10 mouse cellular contexts compared by ENCODE assay signal in the genomic region with DNA sequence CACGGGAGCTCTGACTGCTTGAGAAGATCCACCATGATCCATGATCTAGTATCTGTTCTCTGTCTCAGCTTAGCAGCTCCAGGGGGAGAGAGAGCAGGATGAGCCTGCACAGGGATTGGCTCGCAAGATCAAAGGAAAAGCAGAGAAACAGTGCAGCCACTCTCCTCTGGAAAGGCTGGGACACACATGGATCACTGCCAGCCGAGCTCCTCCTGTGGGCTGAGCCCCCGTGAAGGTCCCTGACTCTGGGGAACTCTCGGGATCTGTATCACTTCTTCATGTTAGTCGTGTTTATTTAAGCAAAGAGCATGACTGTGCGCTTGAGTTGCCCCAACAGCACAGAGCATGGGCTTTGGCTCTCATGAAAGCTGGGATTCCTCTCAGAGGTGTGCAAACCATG. TPM values are rescaled to one million over a fixed set of nuclear protein-coding genes. Genes with fewer than 3 reads are reported as not detected.
DNase-seq lines count a peak whose midpoint lies in the region; ATAC-seq and TF ChIP-seq lines count a peak whose summit lies in the region.
"Had no signal": no experiment of that assay in that cellular context is flagged by ENCODE, and none has a peak within 500 bp of the region (broad histone marks: within the 10 kb centered on the region; RNA-seq: fewer than 3 reads in every experiment).

No protein-coding gene starts in this region.

- H3K9ac ChIP-seq in heart, embryonic 12.5 days: no peak overlapping the region
- no peak overlapping the region for H3K9ac ChIP-seq in heart, adult 2 months (ENCODE audit: low read depth, low read length)
- H3K9ac ChIP-seq: liver, embryonic 14.5 days had no signal

- WGBS in heart, embryonic 12.5 days: 5% methylated on average over 7 of the region's 7 CpGs
- 20% methylated on average over 7 of the region's 7 CpGs for WGBS in heart, adult 2 months

- DNase-seq in heart, adult 2 months: no peak
- DNase-seq in retina, postnatal 1 day: peak; percentile 41
- DNase-seq in retina, embryonic 14.5 days (ENCODE audit: low spot score): no peak
- peak; percentile 44 to 65 for DNase-seq in lung, postnatal 4 days
- no peak for DNase-seq in left cerebral cortex, adult 8-10 months (ENCODE audit: low spot score in 2 of 2)
- DNase-seq in cerebellum, postnatal 14 days: no peak
- no peak for DNase-seq in cerebellum, postnatal 4 days (ENCODE audit: low spot score in 2 of 2)
- DNase-seq: gastrocnemius, postnatal 36 days had no signal

- no peak for TF ChIP-seq EP300 in heart, adult 2 months (IDR thresholded peaks at IDR 0.05; ENCODE audit: insufficient read depth, low read depth, low read length)

- H3K27me3 ChIP-seq in heart, embryonic 12.5 days (replicated peaks): no peaks in the 10 kb centered on the region
- no peaks in the 10 kb centered on the region for H3K27me3 ChIP-seq in heart, adult 2 months (ENCODE audit: control insufficient read depth, insufficient read depth, low read length)

- intact Hi-C loops in heart, adult 2 months (cut with DNase I): no loop called here

- no peak for TF ChIP-seq POLR2A in heart, adult 2 months (IDR thresholded peaks at IDR 0.05; ENCODE audit: insufficient read depth, low read depth, low read length)

- H3K36me3 ChIP-seq in heart, embryonic 12.5 days: no peaks in the 10 kb centered on the region
- H3K36me3 ChIP-seq in heart, adult 2 months (ENCODE audit: control insufficient read depth, insufficient read depth, low read length): no peaks in the 10 kb centered on the region

- TF ChIP-seq CTCF in heart, adult 2 months (IDR thresholded peaks at IDR 0.05): no peak

- H3K4me2 ChIP-seq in heart, embryonic 12.5 days: peak overlapping the region; percentile 41

- no peak overlapping the region for H3K27ac ChIP-seq in heart, embryonic 12.5 days (ENCODE audit: poor library complexity, severe bottlenecking)
- no peak overlapping the region for H3K27ac ChIP-seq in heart, adult 2 months
- H3K27ac ChIP-seq: liver, embryonic 14.5 days had no signal

- no peak; the same call in 1 of the 2 replicates for ATAC-seq in heart, embryonic 12.5 days (ENCODE audit: insufficient number of reproducible peaks, low FRiP score)

- peaks cover 16% of the 10 kb centered on the region for H3K4me1 ChIP-seq in heart, embryonic 12.5 days (replicated peaks)
- H3K4me1 ChIP-seq in heart, adult 2 months (ENCODE audit: control insufficient read depth, insufficient read depth, low read length): peaks cover 2% of the 10 kb centered on the region; the same call in 1 of the 2 replicates

- no peaks in the 10 kb centered on the region for H3K9me3 ChIP-seq in heart, embryonic 12.5 days (replicated peaks)

- H3K4me3 ChIP-seq in heart, embryonic 12.5 days: no peak overlapping the region
- H3K4me3 ChIP-seq in heart, adult 2 months: no peak overlapping the region

- no peaks in the 10 kb centered on the region for H3K79me2 ChIP-seq in heart, adult 2 months (replicated peaks; ENCODE audit: control insufficient read depth, insufficient read depth, low read length)

RNA-seq across cellular contexts. Expression of gene Glrp1, which starts 49.4 kb away (rescaled TPM):
- 0.09 and 0.11 TPM in 2 replicates for polyA plus RNA-seq in heart, embryonic 12.5 days (2016; fragmentation: Nextera tagmentation; extraction: Ambion mirVana)
- total RNA-seq in heart, adult 2 months (2021): under 1 TPM in 1 of 2 experiments, not detected in 1; 0.16 TPM
- 0.08 TPM in 1 of 2 replicates, not detected in the other for polyA plus RNA-seq in heart, adult 2 months (2012; rRNA removed)
- total RNA-seq in left cerebral cortex, adult 8-10 months (2022): under 1 TPM in 2 of 4 experiments, not detected in 2; 0.17 to 0.26 TPM
- total RNA-seq: gastrocnemius, postnatal 36 days had no signal

Comparison
In these comparisons a context has a peak if more than half of its experiments do, and no peak if none do; other contexts are left out.
1. DNase-seq: peak in retina, postnatal 1 day (single experiment) and lung, postnatal 4 days (2 of 2); none in heart, adult 2 months (0 of 2), retina, embryonic 14.5 days (single experiment), left cerebral cortex, adult 8-10 months (0 of 2), cerebellum, postnatal 14 days (0 of 2) and cerebellum, postnatal 4 days (0 of 2).